Mouse (Mus musculus): ENCODE measurements around the gene Olfr517. TPM values are rescaled to one million over a fixed set of nuclear protein-coding genes. Genes with fewer than 3 reads are reported as not detected.

The Olfr517 gene
- polyA plus RNA-seq (2012; rRNA removed): not detected in 2 replicates

GRCm38 (mm10) chr7:108872279-108872678 is at the start of gene Olfr517:
TSS of gene Olfr517 (minus strand) at chr7:108872379.

GRCm38 (mm10) chr7:108894320-108894719 is 22.1 kb upstream of the Olfr517 start, which contains the start of gene Olfr519:
TSS of gene Olfr519 (minus strand) at chr7:108894420.

GRCm38 (mm10) chr7:108884906-108885305 is 12.7 kb upstream of the Olfr517 start, which contains the start of gene Olfr518:
TSS of gene Olfr518 (minus strand) at chr7:108885006.

GRCm38 (mm10) chr7:108850429-108850828 is 21.8 kb downstream of the Olfr517 start, which contains the start of gene Olfr516:
TSS of gene Olfr516 (minus strand) at chr7:108850529.

GRCm38 (mm10) chr7:108825897-108826296 is 46.3 kb downstream of the Olfr517 start, which contains the start of gene Olfr514:
TSS of gene Olfr514 (minus strand) at chr7:108825997.

Other genes starting within 250 kb of the Olfr517 start
- not detected in 2 replicates for gene Olfr508, start 242.4 kb downstream of the Olfr517 start, polyA plus RNA-seq (2012; rRNA removed)
- not detected in 2 replicates for gene Olfr509, start 220.5 kb downstream of the Olfr517 start, polyA plus RNA-seq (2012; rRNA removed)
- not detected in 2 replicates for gene Olfr510, start 206.0 kb downstream of the Olfr517 start, polyA plus RNA-seq (2012; rRNA removed)
- not detected in 2 replicates for gene Olfr512, start 159.1 kb downstream of the Olfr517 start, polyA plus RNA-seq (2012; rRNA removed)
- gene Olfr513, start 121.4 kb downstream of the Olfr517 start, polyA plus RNA-seq (2012; rRNA removed): not detected in 2 replicates
- gene Olfr514, start 46.4 kb downstream of the Olfr517 start, polyA plus RNA-seq (2012; rRNA removed): not detected in 2 replicates
- not detected in 2 replicates for gene Olfr516, start 21.9 kb downstream of the Olfr517 start, polyA plus RNA-seq (2012; rRNA removed)
- not detected in 2 replicates for gene Olfr518, start 12.6 kb upstream of the Olfr517 start, polyA plus RNA-seq (2012; rRNA removed)
- gene Olfr519, start 22.0 kb upstream of the Olfr517 start, polyA plus RNA-seq (2012; rRNA removed): not detected in 2 replicates
- gene Nlrp10, start 57.8 kb upstream of the Olfr517 start, polyA plus RNA-seq (2012; rRNA removed): 0.03 and 0.05 TPM in 2 replicates
- gene Eif3f, start 62.0 kb upstream of the Olfr517 start, polyA plus RNA-seq (2012; rRNA removed): 89.4 and 107 TPM in 2 replicates
- gene Tub, start 78.0 kb upstream of the Olfr517 start, polyA plus RNA-seq (2012; rRNA removed): 163 and 177 TPM in 2 replicates
- 25.0 and 27.2 TPM in 2 replicates for gene Ric3, start 211.0 kb upstream of the Olfr517 start, polyA plus RNA-seq (2012; rRNA removed)

Measured in central nervous system, embryonic 18 days (tissue).